Mouse (Mus musculus) embryonic facial prominence, embryonic 13.5 days (tissue): ENCODE measurements around the gene Eif4e3. TPM values are rescaled to one million over a fixed set of nuclear protein-coding genes. Genes with fewer than 3 reads are reported as not detected.
A peak's percentile ranks its signal among the peaks of the same experiment; 100 is the strongest.

Experiments used
- ATAC-seq: fragments of 200-750 bp; cut with Nextera tagmentation; 2 replicates; pipeline ENCODE4 v1.8.0; 2017; ENCODE audit warnings: low read depth; ENCODE audit not compliant: insufficient number of reproducible peaks, insufficient read depth, low FRiP score, low TSS enrichment
- H3K27ac ChIP-seq: fragments of 300-500 bp; sonication (generic); 2 replicates; pipeline ENCODE4 v1.5.1; 2015; ENCODE audit warnings: moderate library complexity, mild to moderate bottlenecking, inconsistent platforms
- H3K27me3 ChIP-seq: fragments of 300-500 bp; sonication (generic); 2 replicates; pipeline ENCODE4 v1.6.1; 2015; ENCODE audit warnings: mild to moderate bottlenecking, inconsistent platforms
- H3K36me3 ChIP-seq: fragments of 300-500 bp; sonication (generic); 2 replicates; pipeline ENCODE4 v1.6.1; 2015; ENCODE audit warnings: mild to moderate bottlenecking, inconsistent platforms
- H3K4me1 ChIP-seq: fragments of 300-500 bp; sonication (generic); 2 replicates; pipeline ENCODE4 v1.6.1; 2015; ENCODE audit warnings: inconsistent platforms
- H3K4me2 ChIP-seq: fragments of 300-500 bp; sonication (generic); 2 replicates; pipeline ENCODE4 v1.6.1; 2015; ENCODE audit warnings: moderate library complexity, mild to moderate bottlenecking, inconsistent platforms
- H3K4me3 ChIP-seq: fragments of 300-500 bp; sonication (generic); 2 replicates; pipeline ENCODE4 v1.5.1; 2015; ENCODE audit warnings: mild to moderate bottlenecking, inconsistent platforms
- H3K9ac ChIP-seq: fragments of 300-500 bp; sonication (generic); 2 replicates; pipeline ENCODE4 v1.6.1; 2015; ENCODE audit warnings: mild to moderate bottlenecking, inconsistent platforms
- H3K9me3 ChIP-seq: fragments of 300-500 bp; sonication (generic); 2 replicates; pipeline ENCODE4 v1.6.1; 2016; ENCODE audit warnings: inconsistent platforms
- WGBS: fragments of 180-500 bp; shearing (Covaris S2); methylation state at CpG from one replicate; pipeline ENCODE4 v1.1.7; 2015; ENCODE audit warnings: mixed read lengths; 5-methylcytosine and 5-hydroxymethylcytosine counted together
- polyA plus RNA-seq: library from polyadenylated mRNA; unstranded; fragments of >200 nt; fragmentation: Nextera tagmentation; extraction: Ambion mirVana; gene quantifications from 2 replicates; pipeline ENCODE4 v1.2.1, GENCODE M21; 2015

Eif4e3 gene
- polyA plus RNA-seq, 1 experiment from 2014 or later = 15.6 TPM

- no peak overlapping the region for H3K27ac ChIP-seq
- no peaks in the 10 kb centered on the region for H3K4me1 ChIP-seq
- 79% methylated on average over 8 of the region's 8 CpGs for WGBS
- H3K9ac ChIP-seq = no peak overlapping the region
- peaks cover 25% of the 10 kb centered on the region for H3K36me3 ChIP-seq
- H3K27me3 ChIP-seq = no peaks in the 10 kb centered on the region
- H3K9me3 ChIP-seq = no peaks in the 10 kb centered on the region
- no peak for ATAC-seq
- H3K4me2 ChIP-seq = no peak overlapping the region
- H3K4me3 ChIP-seq = no peak overlapping the region
These were observed 29.8 kb downstream of the Eif4e3 start for GRCm38 (mm10) chr6:99636801-99637200.

- no peak for ATAC-seq
- Histone ChIP-seq H3K4me2 (no peak overlapping the region), H3K9me3 (no peaks in the 10 kb centered on the region), H3K27me3 (no peaks in the 10 kb centered on the region), H3K4me3 (no peak overlapping the region), H3K4me1 (no peaks in the 10 kb centered on the region), H3K27ac (no peak overlapping the region), H3K36me3 (peaks cover 30% of the 10 kb centered on the region), H3K9ac (no peak overlapping the region)
- WGBS = 63% methylated on average over 9 of the region's 9 CpGs
These were observed 30.4 kb downstream of the Eif4e3 start for GRCm38 (mm10) chr6:99636121-99636520.

- Histone ChIP-seq H3K36me3 (peaks cover 21% of the 10 kb centered on the region), H3K27me3 (no peaks in the 10 kb centered on the region), H3K4me3 (no peak overlapping the region), H3K9ac (no peak overlapping the region), H3K4me2 (no peak overlapping the region), H3K9me3 (no peaks in the 10 kb centered on the region), H3K27ac (no peak overlapping the region), H3K4me1 (peaks cover 6% of the 10 kb centered on the region)
- WGBS = 82% methylated on average over 32 of the region's 32 CpGs
- no peak for ATAC-seq
These were observed 34.2 kb downstream of the Eif4e3 start for GRCm38 (mm10) chr6:99632121-99632980.

GRCm38 (mm10) chr6:99631637-99632036 is 34.9 kb downstream of the Eif4e3 start:
- Histone ChIP-seq H3K4me3 (no peak overlapping the region), H3K9me3 (no peaks in the 10 kb centered on the region), H3K4me2 (no peak overlapping the region), H3K4me1 (peaks cover 13% of the 10 kb centered on the region), H3K27me3 (no peaks in the 10 kb centered on the region), H3K36me3 (peaks cover 17% of the 10 kb centered on the region), H3K27ac (no peak overlapping the region), H3K9ac (no peak overlapping the region)
- WGBS = 85% methylated on average over 5 of the region's 5 CpGs
- no peak for ATAC-seq

- Histone ChIP-seq H3K9ac (no peak overlapping the region), H3K27ac (no peak overlapping the region), H3K4me1 (peaks cover 25% of the 10 kb centered on the region), H3K27me3 (no peaks in the 10 kb centered on the region), H3K36me3 (peaks cover 14% of the 10 kb centered on the region), H3K4me2 (no peak overlapping the region), H3K4me3 (no peak overlapping the region), H3K9me3 (no peaks in the 10 kb centered on the region)
- 78% methylated on average over 8 of the region's 8 CpGs for WGBS
- ATAC-seq = no peak
These were observed 36.7 kb downstream of the Eif4e3 start for GRCm38 (mm10) chr6:99629726-99630458.

GRCm38 (mm10) chr6:99626347-99626746 is 40.2 kb downstream of the Eif4e3 start:
- peaks cover 35% of the 10 kb centered on the region for H3K4me1 ChIP-seq
- WGBS = 74% methylated on average over 2 of the region's 2 CpGs
- no peak overlapping the region for H3K4me3 ChIP-seq
- H3K27ac ChIP-seq = no peak overlapping the region
- H3K36me3 ChIP-seq = peaks cover 6% of the 10 kb centered on the region; the same call in 1 of the 2 replicates
- H3K4me2 ChIP-seq = no peak overlapping the region
- ATAC-seq = no peak
- H3K27me3 ChIP-seq = 0 out of 2 replicates have a peak, but pooled peaks cover 2% of the 10 kb centered on the region
- H3K9ac ChIP-seq = no peak overlapping the region
- no peaks in the 10 kb centered on the region for H3K9me3 ChIP-seq

- H3K9me3 ChIP-seq = no peaks in the 10 kb centered on the region
- ATAC-seq = no peak
- H3K4me1 ChIP-seq = peaks cover 40% of the 10 kb centered on the region
- no peak overlapping the region for H3K4me2 ChIP-seq
- no peak overlapping the region for H3K9ac ChIP-seq
- 0 out of 2 replicates have a peak, but pooled peaks cover 2% of the 10 kb centered on the region for H3K27me3 ChIP-seq
- 34% methylated on average over 7 of the region's 7 CpGs for WGBS
- H3K27ac ChIP-seq = no peak overlapping the region
- H3K36me3 ChIP-seq = 0 out of 2 replicates have a peak, but pooled peaks cover 4% of the 10 kb centered on the region
- H3K4me3 ChIP-seq = no peak overlapping the region
These were observed 40.8 kb downstream of the Eif4e3 start for GRCm38 (mm10) chr6:99625803-99626202.

- no peaks in the 10 kb centered on the region for H3K9me3 ChIP-seq
- H3K27me3 ChIP-seq = 0 out of 2 replicates have a peak, but pooled peaks cover 2% of the 10 kb centered on the region
- WGBS = 37% methylated on average over 7 of the region's 7 CpGs
- no peak overlapping the region for H3K4me3 ChIP-seq
- peaks cover 44% of the 10 kb centered on the region for H3K4me1 ChIP-seq
- no peak overlapping the region for H3K9ac ChIP-seq
- ATAC-seq = no peak
- 0 out of 2 replicates have a peak, but pooled peaks cover 4% of the 10 kb centered on the region for H3K36me3 ChIP-seq
- H3K4me2 ChIP-seq = no peak overlapping the region
- H3K27ac ChIP-seq = no peak overlapping the region
These were observed 41.3 kb downstream of the Eif4e3 start for GRCm38 (mm10) chr6:99625306-99625705.

GRCm38 (mm10) chr6:99624542-99624941 is 42.0 kb downstream of the Eif4e3 start:
- Histone ChIP-seq H3K9me3 (no peaks in the 10 kb centered on the region), H3K4me3 (no peak overlapping the region), H3K4me1 (peaks cover 48% of the 10 kb centered on the region), H3K4me2 (no peak overlapping the region), H3K36me3 (0 out of 2 replicates have a peak, but pooled peaks cover 3% of the 10 kb centered on the region), H3K9ac (no peak overlapping the region), H3K27ac (no peak overlapping the region), H3K27me3 (0 out of 2 replicates have a peak, but pooled peaks cover 2% of the 10 kb centered on the region)
- ATAC-seq = no peak
- WGBS = 84% methylated on average over 3 of the region's 3 CpGs

GRCm38 (mm10) chr6:99623641-99624040 is 42.9 kb downstream of the Eif4e3 start:
- Histone ChIP-seq H3K27ac (no peak overlapping the region), H3K9ac (0 out of 2 replicates have a peak overlapping the region, but pooled peaks have one; percentile 27), H3K27me3 (0 out of 2 replicates have a peak, but pooled peaks cover 2% of the 10 kb centered on the region), H3K4me2 (no peak overlapping the region), H3K9me3 (no peaks in the 10 kb centered on the region), H3K36me3 (no peaks in the 10 kb centered on the region), H3K4me1 (peaks cover 51% of the 10 kb centered on the region), H3K4me3 (no peak overlapping the region)
- 20% methylated on average over 6 of the region's 6 CpGs for WGBS
- no peak for ATAC-seq

GRCm38 (mm10) chr6:99621167-99621566 is 45.4 kb downstream of the Eif4e3 start:
- peaks cover 5% of the 10 kb centered on the region; the same call in 1 of the 2 replicates for H3K27me3 ChIP-seq
- no peak overlapping the region for H3K27ac ChIP-seq
- ATAC-seq = no peak
- no peak overlapping the region for H3K4me2 ChIP-seq
- H3K9me3 ChIP-seq = no peaks in the 10 kb centered on the region
- WGBS = 37% methylated on average over 4 of the region's 4 CpGs
- H3K4me3 ChIP-seq = no peak overlapping the region
- no peaks in the 10 kb centered on the region for H3K36me3 ChIP-seq
- H3K9ac ChIP-seq = no peak overlapping the region
- H3K4me1 ChIP-seq = peaks cover 45% of the 10 kb centered on the region
